In the genomic region with DNA sequence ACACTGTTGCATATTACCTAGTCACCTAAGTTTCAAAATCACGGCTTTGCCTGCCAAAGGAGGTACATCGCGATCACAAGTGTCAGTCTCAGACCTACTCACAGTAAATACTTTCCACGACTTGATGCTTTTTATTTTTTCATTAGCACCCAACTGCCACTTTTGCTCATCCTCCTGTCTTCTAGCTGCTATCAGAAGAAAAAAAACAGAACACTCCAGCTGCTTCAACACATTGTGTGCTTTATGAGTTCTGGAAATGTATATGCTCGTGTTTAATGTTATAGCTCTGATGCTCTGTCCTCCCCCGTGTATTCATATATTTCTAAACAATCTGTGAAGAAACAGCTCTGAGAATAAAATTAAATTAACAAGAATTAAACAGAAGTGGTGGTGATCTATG, we compare ENCODE assay signal across 17 mouse cellular contexts.
DNase-seq lines count a peak whose midpoint lies in the region; ATAC-seq lines count a peak whose summit lies in the region.
"Had no signal": no experiment of that assay in that cellular context is flagged by ENCODE, and none has a peak within 500 bp of the region (broad histone marks: within the 10 kb centered on the region; RNA-seq: fewer than 3 reads in every experiment).

No protein-coding gene starts in this region.

- ATAC-seq in frontal cortex, adult (ENCODE audit: low TSS enrichment), result peak; percentile 78
- ATAC-seq: activated CD4-positive, CD25-positive, alpha-beta regulatory T cell, adult 4 months; forebrain, embryonic 15.5 days; hindbrain, postnatal 0 days; Patski had no signal

- DNase-seq in frontal cortex, postnatal 14 days (ENCODE audit: low spot score in 2 of 2), result no peak
- DNase-seq in left cerebral cortex, adult 11 months (ENCODE audit: low spot score), result peak; percentile 2
- no peak for DNase-seq in left cerebral cortex, postnatal 4 days
- peak; percentile 17 for DNase-seq in right cerebral cortex, adult 18-20 months
- DNase-seq in right cerebral cortex, postnatal 14 days, result no peak
- DNase-seq in spleen, postnatal 36 days (ENCODE audit: low spot score in 2 of 2), result no peak
- DNase-seq: adrenal gland, postnatal 14 days; cerebellum, adult 2 months; cerebellum, postnatal 10 days; gastrocnemius, postnatal 14 days; heart, adult 2 months; heart, postnatal 14 days had no signal

- intact Hi-C loops in left cerebral cortex, postnatal 4 days (cut with DNase I), result no loop called here

Comparison
In these comparisons a context has a peak if more than half of its experiments do, and no peak if none do; other contexts are left out.
1. DNase-seq: peak in left cerebral cortex, adult 11 months (single experiment) and right cerebral cortex, adult 18-20 months (single experiment); none in frontal cortex, postnatal 14 days (0 of 2), left cerebral cortex, postnatal 4 days (single experiment), right cerebral cortex, postnatal 14 days (single experiment) and spleen, postnatal 36 days (0 of 2).